Mouse (Mus musculus) kidney, adult 2 months (tissue): ENCODE measurements around the gene Pou3f1.

ENCODE experiments used
- CTCF ChIP-seq: fragments of 200-500 bp; conservative IDR thresholded peaks from 2 replicates; pipeline ENCODE4 v1.5.1; 2011; ENCODE audit warnings: low read depth, mild to moderate bottlenecking, control low read depth, low read length, moderate library complexity, mixed read lengths; ENCODE audit not compliant: insufficient read depth, insufficient read length
- POLR2A ChIP-seq: fragments of 200-500 bp; IDR thresholded peaks from one replicate; pipeline ENCODE4 v1.6.1; 2011; ENCODE audit warnings: low read depth, low read length, control low read depth

DNA sequence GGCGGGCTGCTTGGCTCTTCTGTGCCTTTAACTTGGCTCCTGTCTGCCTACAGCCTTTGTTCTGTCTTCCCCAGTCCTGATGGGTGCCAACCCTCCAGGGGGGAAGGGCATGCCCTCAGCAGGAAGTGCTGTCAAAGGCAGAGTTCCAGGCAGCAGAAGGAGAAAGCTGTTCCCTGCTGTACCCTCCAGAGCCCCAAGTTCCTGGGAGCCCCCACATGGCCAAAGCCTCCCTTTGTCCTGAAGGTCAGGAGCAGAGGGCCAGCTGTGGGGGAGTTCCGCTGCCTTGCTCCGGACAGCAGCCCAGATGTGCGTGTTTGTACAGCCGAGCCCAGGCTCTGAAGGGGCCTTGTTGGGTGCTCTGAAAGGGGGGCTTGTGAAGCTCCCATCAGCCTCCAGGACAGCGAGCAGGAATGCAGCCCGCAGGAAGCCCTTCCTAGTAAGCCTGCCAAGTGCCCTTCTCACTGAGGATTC is 32.5 kb upstream of the Pou3f1 start:
- TF ChIP-seq CTCF (no peak), POLR2A (no peak)
